Mouse (Mus musculus): Measurements from ENCODE around the gene Rnf149. TPM values are rescaled to one million over a fixed set of nuclear protein-coding genes. Genes with fewer than 3 reads are reported as not detected.

Rnf149 gene
- total RNA-seq, 1 experiment from 2014 or later: 40.1 TPM

GRCm38 (mm10) chr1:39575778-39576375 is 1.3 kb downstream of the Rnf149 start:
- DNase-seq: no peak

- DNase-seq: no peak
Measured at GRCm38 (mm10) chr1:39573890-39574289, 3.3 kb downstream of the Rnf149 start.

- no peak for DNase-seq
Measured at GRCm38 (mm10) chr1:39571653-39572052, 5.6 kb downstream of the Rnf149 start.

- no peak for DNase-seq
Measured at GRCm38 (mm10) chr1:39568079-39568478, 9.1 kb downstream of the Rnf149 start.

- DNase-seq: no peak
Measured at GRCm38 (mm10) chr1:39564603-39565002, 12.6 kb downstream of the Rnf149 start.

GRCm38 (mm10) chr1:39563161-39563560 is 14.0 kb downstream of the Rnf149 start:
- no peak for DNase-seq

- no peak for DNase-seq
Measured at GRCm38 (mm10) chr1:39561920-39562319, 15.3 kb downstream of the Rnf149 start.

GRCm38 (mm10) chr1:39559009-39559408 is 18.2 kb downstream of the Rnf149 start:
- DNase-seq: no peak

GRCm38 (mm10) chr1:39555556-39556415 is 21.4 kb downstream of the Rnf149 start:
- DNase-seq: no peak

GRCm38 (mm10) chr1:39549831-39550230 is 27.4 kb downstream of the Rnf149 start:
- no peak for DNase-seq

- DNase-seq: no peak
Measured at GRCm38 (mm10) chr1:39547238-39547637, 30.0 kb downstream of the Rnf149 start.

GRCm38 (mm10) chr1:39546160-39546866 is 30.9 kb downstream of the Rnf149 start:
- DNase-seq: no peak

GRCm38 (mm10) chr1:39545589-39545988 is 31.6 kb downstream of the Rnf149 start:
- DNase-seq: no peak

- DNase-seq: no peak
Measured at GRCm38 (mm10) chr1:39540592-39540991, 36.6 kb downstream of the Rnf149 start.

GRCm38 (mm10) chr1:39537631-39538380 is 39.4 kb downstream of the Rnf149 start:
- DNase-seq: peak; percentile 47

GRCm38 (mm10) chr1:39536701-39537100 is 40.5 kb downstream of the Rnf149 start:
- DNase-seq: no peak

GRCm38 (mm10) chr1:39535515-39536311 is 41.5 kb downstream of the Rnf149 start:
- peak; percentile 97 for DNase-seq

- no peak for DNase-seq
Measured at GRCm38 (mm10) chr1:39534831-39535230, 42.4 kb downstream of the Rnf149 start, which contains the start of gene Cnot11. Cnot11 (plus strand) TSS chr1:39534992.

- DNase-seq: no peak
Measured at GRCm38 (mm10) chr1:39533917-39534316, 43.3 kb downstream of the Rnf149 start.

- DNase-seq: no peak
Measured at GRCm38 (mm10) chr1:39531036-39531435, 46.2 kb downstream of the Rnf149 start.

- peak; percentile 84 for DNase-seq
Measured at GRCm38 (mm10) chr1:39530258-39530943, 46.8 kb downstream of the Rnf149 start.
